Mouse (Mus musculus): ENCODE data around the gene Mefv. TPM values are rescaled to one million over a fixed set of nuclear protein-coding genes. Genes with fewer than 3 reads are reported as not detected.

Mefv gene
- total and polyA plus RNA-seq, 2 experiments from 2014 or later: not detected

DNA sequence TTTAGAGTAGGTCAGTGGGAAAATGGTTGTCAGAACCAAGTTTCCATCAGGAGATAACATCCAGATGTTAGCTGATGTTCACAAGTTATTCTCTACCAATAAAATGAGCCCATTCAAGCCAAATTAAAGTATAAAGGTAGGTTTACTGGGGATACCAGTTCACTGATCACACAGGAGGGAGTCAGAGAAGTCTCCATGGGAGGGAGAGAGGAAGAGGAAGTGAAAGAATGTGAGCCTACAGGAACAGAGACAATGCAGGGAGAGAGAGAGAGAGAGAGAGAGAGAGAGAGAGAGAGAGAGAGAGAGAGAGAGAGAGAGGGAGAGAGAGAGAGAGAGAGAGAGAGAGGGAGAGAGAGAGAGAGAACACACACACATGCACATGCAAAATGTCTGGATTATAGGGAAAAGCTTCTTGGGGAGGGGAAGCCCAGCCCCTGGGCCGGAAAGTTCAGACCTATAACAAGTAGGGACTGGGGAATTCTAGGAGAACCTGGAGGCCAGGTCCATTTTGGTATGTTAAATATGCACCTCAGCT is 15.4 kb upstream of the Mefv start:
- no peak for DNase-seq (ENCODE audit: low spot score)
- WGBS: 73% methylated on average over 1 of the region's 1 CpGs
- H3K4me3 ChIP-seq (ENCODE audit: low read length): no peak overlapping the region
- no peaks in the 10 kb centered on the region for H3K27me3 ChIP-seq (ENCODE audit: insufficient read depth, low read length)
- ATAC-seq: no peak
- H3K27ac ChIP-seq: no peak overlapping the region
- TF ChIP-seq CTCF (IDR thresholded peaks at IDR 0.05; ENCODE audit: low read depth): no peak
- H3K4me1 ChIP-seq (ENCODE audit: insufficient read depth, low read length): no peaks in the 10 kb centered on the region
- H3K9ac ChIP-seq (replicated peaks; ENCODE audit: low read length): no peak overlapping the region
- no peaks in the 10 kb centered on the region for H3K9me3 ChIP-seq (ENCODE audit: low read length)
- H3K4me2 ChIP-seq (ENCODE audit: low read depth, low read length): no peak overlapping the region
- no peaks in the 10 kb centered on the region for H3K36me3 ChIP-seq (ENCODE audit: insufficient read depth, low read length)

DNA sequence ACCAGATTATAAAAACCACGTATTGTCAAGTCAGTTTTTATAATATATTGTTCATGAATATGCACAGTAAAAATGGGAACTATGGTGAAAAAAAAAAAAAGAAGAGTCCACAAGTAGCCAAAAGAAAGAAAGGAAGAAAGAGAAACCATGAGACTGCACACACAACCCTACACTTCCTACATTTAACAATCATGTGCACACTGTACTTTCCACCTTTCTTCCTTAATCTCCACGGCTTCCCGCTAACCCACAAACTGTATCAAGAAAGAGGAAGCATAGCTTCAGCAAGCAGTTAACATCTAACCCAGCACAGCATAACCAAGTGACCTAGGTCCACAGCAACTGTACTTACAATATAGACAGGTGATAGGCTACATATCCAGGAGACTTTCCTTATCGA is 14.7 kb upstream of the Mefv start:
- DNase-seq (ENCODE audit: low spot score) (no peak), ATAC-seq (no peak)
- H3K4me3 ChIP-seq (ENCODE audit: low read length): no peak overlapping the region
- no peaks in the 10 kb centered on the region for H3K36me3 ChIP-seq (ENCODE audit: insufficient read depth, low read length)
- no peaks in the 10 kb centered on the region for H3K9me3 ChIP-seq (ENCODE audit: low read length)
- TF ChIP-seq CTCF (IDR thresholded peaks at IDR 0.05; ENCODE audit: low read depth): no peak
- no peaks in the 10 kb centered on the region for H3K27me3 ChIP-seq (ENCODE audit: insufficient read depth, low read length)
- no peak overlapping the region for H3K9ac ChIP-seq (replicated peaks; ENCODE audit: low read length)
- 90% methylated on average over 4 of the region's 4 CpGs for WGBS
- no peak overlapping the region for H3K4me2 ChIP-seq (ENCODE audit: low read depth, low read length)
- no peak overlapping the region for H3K27ac ChIP-seq
- no peaks in the 10 kb centered on the region for H3K4me1 ChIP-seq (ENCODE audit: insufficient read depth, low read length)

DNA sequence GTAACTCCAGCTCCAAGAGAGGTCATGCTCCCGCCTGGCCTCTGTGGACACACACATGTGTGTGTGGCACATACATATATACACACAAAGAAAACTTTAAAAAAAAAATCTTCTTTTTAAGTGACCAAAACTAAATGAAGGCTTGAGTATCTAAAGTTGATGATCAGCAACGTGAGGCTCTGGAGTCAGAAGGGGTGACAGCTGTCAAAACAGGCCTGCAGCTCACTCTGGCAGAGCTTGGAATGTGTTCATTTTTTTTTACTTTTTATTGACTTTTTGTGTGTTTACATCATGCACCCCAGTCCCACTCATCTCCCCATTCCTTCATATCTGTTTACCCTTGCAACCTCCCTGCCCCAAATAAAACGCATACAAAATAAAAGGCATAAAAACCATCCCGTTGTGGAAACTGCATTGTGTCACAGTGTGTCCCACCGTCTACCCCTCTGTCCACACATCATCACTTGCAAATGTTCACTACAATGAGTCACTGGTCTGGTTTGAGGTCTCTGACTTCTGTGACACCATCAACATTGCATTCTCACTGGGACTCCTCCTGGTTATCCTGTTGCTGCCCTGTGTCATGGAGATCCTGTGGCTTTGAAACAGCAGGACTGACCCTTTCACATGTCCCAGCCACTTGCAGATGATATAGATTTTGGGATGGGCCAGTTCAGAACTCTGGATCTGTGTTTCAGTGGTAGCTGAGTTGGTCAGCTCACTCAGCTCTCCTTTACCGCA is 10.3 kb upstream of the Mefv start:
- ATAC-seq: no peak
- Histone ChIP-seq H3K4me1 (ENCODE audit: insufficient read depth, low read length) (no peaks in the 10 kb centered on the region), H3K4me3 (ENCODE audit: low read length) (no peak overlapping the region), H3K4me2 (ENCODE audit: low read depth, low read length) (no peak overlapping the region), H3K27ac (no peak overlapping the region), H3K9ac (replicated peaks; ENCODE audit: low read length) (no peak overlapping the region), H3K27me3 (ENCODE audit: insufficient read depth, low read length) (no peaks in the 10 kb centered on the region), H3K36me3 (ENCODE audit: insufficient read depth, low read length) (no peaks in the 10 kb centered on the region), H3K9me3 (ENCODE audit: low read length) (no peaks in the 10 kb centered on the region)
- DNase-seq (ENCODE audit: low spot score): no peak
- no peak for TF ChIP-seq CTCF (IDR thresholded peaks at IDR 0.05; ENCODE audit: low read depth)
- WGBS: 80% methylated on average over 6 of the region's 6 CpGs

DNA sequence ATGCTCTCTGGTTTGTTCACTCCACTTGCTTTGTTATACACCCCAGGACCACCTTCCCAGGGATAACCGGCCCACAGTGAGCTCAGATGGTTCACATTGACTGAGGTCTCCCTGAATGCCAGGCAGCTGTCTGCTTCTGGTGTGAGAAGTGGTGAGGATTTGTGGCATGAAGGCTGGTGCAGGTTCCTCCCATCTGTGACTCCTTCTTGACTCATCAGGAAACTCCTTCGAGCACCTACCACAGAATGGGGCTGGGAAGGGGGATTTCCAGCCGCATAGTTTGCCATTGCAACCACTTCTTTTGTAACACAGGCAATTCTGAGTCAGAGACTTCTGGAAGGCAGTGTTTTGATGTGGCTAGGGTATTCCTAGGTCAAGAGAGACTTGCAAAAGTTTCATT is 5.3 kb upstream of the Mefv start:
- Histone ChIP-seq H3K4me3 (ENCODE audit: low read length) (no peak overlapping the region), H3K27ac (no peak overlapping the region), H3K4me1 (ENCODE audit: insufficient read depth, low read length) (no peaks in the 10 kb centered on the region), H3K4me2 (ENCODE audit: low read depth, low read length) (no peak overlapping the region), H3K36me3 (ENCODE audit: insufficient read depth, low read length) (no peaks in the 10 kb centered on the region), H3K9me3 (ENCODE audit: low read length) (no peaks in the 10 kb centered on the region), H3K9ac (replicated peaks; ENCODE audit: low read length) (no peak overlapping the region), H3K27me3 (ENCODE audit: insufficient read depth, low read length) (no peaks in the 10 kb centered on the region)
- TF ChIP-seq CTCF (IDR thresholded peaks at IDR 0.05; ENCODE audit: low read depth): no peak
- ATAC-seq (no peak), DNase-seq (ENCODE audit: low spot score) (no peak)
- 73% methylated on average over 3 of the region's 3 CpGs for WGBS

DNA sequence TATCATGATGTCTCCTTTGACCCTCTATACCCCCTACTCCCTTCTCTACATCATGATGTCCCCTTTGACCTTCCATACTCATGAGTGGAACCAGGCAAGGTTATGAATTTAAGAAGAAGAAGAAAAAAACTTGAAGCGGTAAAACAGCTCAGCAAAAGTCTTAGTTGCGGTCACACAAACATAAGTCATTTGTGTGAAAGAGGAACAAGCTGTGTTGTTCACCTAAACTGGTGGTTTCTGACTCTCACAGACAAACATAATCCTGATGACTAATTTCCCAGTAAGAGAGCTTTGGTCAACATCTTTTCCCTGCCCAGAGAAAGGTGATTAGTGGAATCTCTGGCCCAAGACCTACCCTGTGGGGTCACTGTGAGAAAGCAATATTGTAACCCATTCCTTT is 3.2 kb downstream of the Mefv start:
- no peak for TF ChIP-seq CTCF (IDR thresholded peaks at IDR 0.05; ENCODE audit: low read depth)
- 97% methylated on average over 2 of the region's 2 CpGs for WGBS
- Histone ChIP-seq H3K9me3 (ENCODE audit: low read length) (no peaks in the 10 kb centered on the region), H3K4me2 (ENCODE audit: low read depth, low read length) (no peak overlapping the region), H3K27me3 (ENCODE audit: insufficient read depth, low read length) (no peaks in the 10 kb centered on the region), H3K27ac (no peak overlapping the region), H3K4me1 (ENCODE audit: insufficient read depth, low read length) (no peaks in the 10 kb centered on the region), H3K36me3 (ENCODE audit: insufficient read depth, low read length) (no peaks in the 10 kb centered on the region), H3K4me3 (ENCODE audit: low read length) (no peak overlapping the region), H3K9ac (replicated peaks; ENCODE audit: low read length) (no peak overlapping the region)
- no peak for ATAC-seq
- DNase-seq (ENCODE audit: low spot score): no peak

DNA sequence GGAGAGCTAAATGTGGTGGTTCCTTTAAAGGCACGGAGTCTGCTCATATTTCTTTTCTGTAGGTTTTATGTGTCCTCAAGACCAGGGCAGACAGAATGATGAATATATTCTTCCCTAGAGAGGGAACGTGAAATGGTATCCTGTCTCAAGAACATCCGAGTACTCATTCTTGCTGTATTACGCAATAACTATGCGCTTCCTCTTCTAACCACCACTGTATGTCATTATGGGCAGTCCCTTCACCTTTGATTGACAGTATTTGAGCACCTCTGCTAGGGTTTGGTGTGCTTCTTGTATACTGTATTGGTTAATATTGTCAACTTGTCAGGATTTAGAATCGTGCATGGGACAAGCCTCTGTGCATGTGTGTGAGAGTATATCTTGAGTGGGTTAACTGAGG is 11.2 kb downstream of the Mefv start:
- H3K9ac ChIP-seq (replicated peaks; ENCODE audit: low read length): no peak overlapping the region
- no peaks in the 10 kb centered on the region for H3K27me3 ChIP-seq (ENCODE audit: insufficient read depth, low read length)
- no peaks in the 10 kb centered on the region for H3K9me3 ChIP-seq (ENCODE audit: low read length)
- ATAC-seq (no peak), DNase-seq (ENCODE audit: low spot score) (no peak)
- H3K4me1 ChIP-seq (ENCODE audit: insufficient read depth, low read length): no peaks in the 10 kb centered on the region
- no peak overlapping the region for H3K27ac ChIP-seq
- no peak overlapping the region for H3K4me3 ChIP-seq (ENCODE audit: low read length)
- no peak overlapping the region for H3K4me2 ChIP-seq (ENCODE audit: low read depth, low read length)
- 88% methylated on average over 6 of the region's 6 CpGs for WGBS
- TF ChIP-seq CTCF (IDR thresholded peaks at IDR 0.05; ENCODE audit: low read depth): no peak
- H3K36me3 ChIP-seq (ENCODE audit: insufficient read depth, low read length): no peaks in the 10 kb centered on the region

DNA sequence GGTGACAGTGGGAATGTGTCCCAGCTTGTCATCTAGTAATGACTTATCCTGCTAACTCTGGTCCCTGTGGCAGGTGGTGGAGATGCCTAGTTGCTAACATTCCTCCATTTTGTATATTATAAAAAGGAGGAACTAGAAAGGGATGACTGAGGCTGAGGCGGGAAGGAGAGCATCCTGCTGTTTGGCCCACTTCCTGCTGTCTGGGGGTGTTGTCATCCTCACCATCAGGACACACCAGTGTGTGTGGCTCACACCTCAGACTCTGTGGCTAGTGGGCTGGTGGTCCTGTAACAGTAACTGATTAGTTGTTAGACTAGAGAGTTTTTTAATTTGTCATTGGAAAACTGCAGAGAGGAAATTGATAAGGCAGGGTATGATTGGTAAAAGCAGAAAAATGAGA is 17.0 kb downstream of the Mefv start:
- TF ChIP-seq CTCF (IDR thresholded peaks at IDR 0.05; ENCODE audit: low read depth): no peak
- Histone ChIP-seq H3K27ac (no peak overlapping the region), H3K4me3 (ENCODE audit: low read length) (no peak overlapping the region), H3K9ac (replicated peaks; ENCODE audit: low read length) (no peak overlapping the region), H3K4me1 (ENCODE audit: insufficient read depth, low read length) (no peaks in the 10 kb centered on the region), H3K27me3 (ENCODE audit: insufficient read depth, low read length) (no peaks in the 10 kb centered on the region), H3K9me3 (ENCODE audit: low read length) (no peaks in the 10 kb centered on the region), H3K4me2 (ENCODE audit: low read depth, low read length) (no peak overlapping the region), H3K36me3 (ENCODE audit: insufficient read depth, low read length) (no peaks in the 10 kb centered on the region)
- no peak for ATAC-seq
- no peak for DNase-seq (ENCODE audit: low spot score)
- 96% methylated on average over 1 of the region's 1 CpGs for WGBS

All from hindbrain, postnatal 0 days (tissue).